Mouse (Mus musculus) MEL (cell line): ENCODE measurements around the gene Ppp1r32. TPM values are rescaled to one million over a fixed set of nuclear protein-coding genes. Genes with fewer than 3 reads are reported as not detected.

ENCODE experiments used
- DNase-seq: peaks from one replicate; pipeline ENCODE4 v3.0.0; 2011; ENCODE audit warnings: low read depth, low spot score
- H3K27ac ChIP-seq: 2 replicates; pipeline ENCODE4 v1.5.1; 2012; ENCODE audit warnings: low read depth, mild to moderate bottlenecking, control low read depth, low read length, moderate library complexity; ENCODE audit not compliant: control insufficient read depth
- H3K27me3 ChIP-seq, 2 experiments: fragments of 150-350 bp in 1 of 2; sonication (generic) in 1 of 2; 2 replicates each; pipeline ENCODE4 v1.6.1; 2012; ENCODE audit warnings: low read length in 2 of 2, mild to moderate bottlenecking in 2 of 2, improper control_type of control experiment in 1 of 2, moderate library complexity in 1 of 2; ENCODE audit not compliant: insufficient read depth in 2 of 2, control insufficient read depth in 1 of 2
- H3K36me3 ChIP-seq, 2 experiments: 2 replicates each; pipeline ENCODE4 v1.6.1; 2012 to 2014; ENCODE audit warnings: low read length in 2 of 2, improper control_type of control experiment in 1 of 2, inconsistent platforms in 1 of 2, mild to moderate bottlenecking in 1 of 2; ENCODE audit not compliant: insufficient read depth in 2 of 2, control insufficient read depth in 1 of 2
- H3K4me1 ChIP-seq, 2 experiments: fragments of 150-350 bp in 1 of 2; sonication (generic) in 1 of 2; 2 replicates each; pipeline ENCODE4 v1.6.1; 2012; ENCODE audit warnings: low read length in 2 of 2, improper control_type of control experiment in 1 of 2, mild to moderate bottlenecking in 1 of 2; ENCODE audit not compliant: insufficient read depth in 2 of 2, control insufficient read depth in 1 of 2
- H3K4me3 ChIP-seq, 2 experiments: fragments of 150-350 bp in 1 of 2; sonication (generic) in 1 of 2; 2 replicates each; pipeline ENCODE4 v1.5.1; 2012; ENCODE audit warnings: low read depth in 2 of 2, low read length in 2 of 2, mild to moderate bottlenecking in 2 of 2, moderate library complexity in 2 of 2, control low read depth in 1 of 2, improper control_type of control experiment in 1 of 2; ENCODE audit not compliant: control insufficient read depth in 1 of 2, insufficient read depth in 1 of 2
- H3K79me2 ChIP-seq: 2 replicates; pipeline ENCODE4 v1.6.1; 2012; ENCODE audit warnings: mild to moderate bottlenecking, low read length, moderate library complexity; ENCODE audit not compliant: control insufficient read depth, poor library complexity, insufficient read depth
- H3K9ac ChIP-seq: 2 replicates; pipeline ENCODE4 v1.6.1; 2012; ENCODE audit warnings: low read depth, mild to moderate bottlenecking, control low read depth, low read length, moderate library complexity; ENCODE audit not compliant: control insufficient read depth, poor library complexity, severe bottlenecking
- H3K9me3 ChIP-seq: fragments of 150-350 bp; sonication (generic); replicated peaks from 2 replicates; pipeline ENCODE4 v1.6.1; 2012; ENCODE audit warnings: mild to moderate bottlenecking, low read length, improper control_type of control experiment, moderate library complexity; ENCODE audit not compliant: insufficient read depth
- BHLHE40 ChIP-seq: IDR thresholded peaks from 2 replicates; pipeline ENCODE4 v1.6.1; 2012; ENCODE audit warnings: low read depth, mild to moderate bottlenecking, inconsistent platforms, low read length, improper control_type of control experiment, borderline replicate concordance
- CTCF ChIP-seq, 3 experiments: IDR thresholded peaks in 2 of 3; conservative IDR thresholded peaks in 1 of 3; 2 replicates each; pipeline ENCODE4 v1.5.1; 2011 to 2012; ENCODE audit warnings: low read length in 3 of 3, low read depth in 2 of 3, mild to moderate bottlenecking in 2 of 3, improper control_type of control experiment in 1 of 3, inconsistent platforms in 1 of 3, mixed read lengths in 1 of 3, moderate library complexity in 1 of 3; ENCODE audit not compliant: control insufficient read depth in 1 of 3, insufficient read depth in 1 of 3, poor library complexity in 1 of 3, severe bottlenecking in 1 of 3
- E2F4 ChIP-seq: IDR thresholded peaks from 2 replicates; pipeline ENCODE4 v1.6.1; 2011; ENCODE audit warnings: low read depth, low read length, improper control_type of control experiment, borderline replicate concordance
- EP300 ChIP-seq, 2 experiments: IDR thresholded peaks; 2 replicates each; pipeline ENCODE4 v1.6.1; 2011; ENCODE audit warnings: improper control_type of control experiment in 2 of 2, low read length in 2 of 2, low read depth in 1 of 2, mild to moderate bottlenecking in 1 of 2
- ETS1 ChIP-seq: IDR thresholded peaks from 2 replicates; pipeline ENCODE4 v1.6.1; 2012; ENCODE audit warnings: low read depth, mild to moderate bottlenecking, inconsistent platforms, low read length, improper control_type of control experiment, moderate library complexity
- GABPA ChIP-seq: IDR thresholded peaks from 2 replicates; pipeline ENCODE4 v1.6.1; 2012; ENCODE audit warnings: low read depth, mild to moderate bottlenecking, inconsistent platforms, low read length, improper control_type of control experiment, moderate library complexity
- GATA1 ChIP-seq: IDR thresholded peaks from 2 replicates; pipeline ENCODE4 v1.6.1; 2011; ENCODE audit warnings: low read depth, low read length, improper control_type of control experiment
- JUND ChIP-seq: IDR thresholded peaks from 2 replicates; pipeline ENCODE4 v1.6.1; 2011; ENCODE audit warnings: low read depth, mild to moderate bottlenecking, improper control_type of control experiment, low read length
- KAT2A ChIP-seq: conservative IDR thresholded peaks from 2 replicates; pipeline ENCODE4 v1.6.1; 2012; ENCODE audit warnings: low read depth, low read length, improper control_type of control experiment, inconsistent platforms
- MAFK ChIP-seq: IDR thresholded peaks from 2 replicates; pipeline ENCODE4 v1.6.1; 2011; ENCODE audit warnings: low read depth, mild to moderate bottlenecking, low read length, improper control_type of control experiment, borderline replicate concordance
- MAX ChIP-seq: IDR thresholded peaks from 2 replicates; pipeline ENCODE4 v1.6.1; 2011; ENCODE audit warnings: low read length, improper control_type of control experiment
- MAZ ChIP-seq: IDR thresholded peaks from 2 replicates; pipeline ENCODE4 v1.6.1; 2012; ENCODE audit warnings: low read depth, mild to moderate bottlenecking, inconsistent platforms, low read length, improper control_type of control experiment
- MYB ChIP-seq: IDR thresholded peaks from 2 replicates; pipeline ENCODE4 v1.6.1; 2011; ENCODE audit warnings: mild to moderate bottlenecking, low read depth, low read length, improper control_type of control experiment
- NELFE ChIP-seq: IDR thresholded peaks from 2 replicates; pipeline ENCODE4 v1.6.1; 2011; ENCODE audit warnings: low read depth, low read length, improper control_type of control experiment
- NRF1 ChIP-seq: IDR thresholded peaks from 2 replicates; pipeline ENCODE4 v1.6.1; 2014; ENCODE audit warnings: low read depth, mild to moderate bottlenecking, inconsistent platforms, low read length, improper control_type of control experiment, moderate library complexity; ENCODE audit not compliant: poor library complexity, insufficient read depth, severe bottlenecking
- POLR2AphosphoS2 ChIP-seq: IDR thresholded peaks from 2 replicates; pipeline ENCODE4 v1.6.1; 2011; ENCODE audit warnings: low read length, improper control_type of control experiment
- POLR2AphosphoS5 ChIP-seq: IDR thresholded peaks from 2 replicates; pipeline ENCODE4 v1.6.1; 2012; ENCODE audit warnings: low read depth, borderline replicate concordance, mild to moderate bottlenecking, inconsistent platforms, low read length, moderate library complexity, mixed read lengths
- SIN3A ChIP-seq: IDR thresholded peaks from 2 replicates; pipeline ENCODE4 v1.6.1; 2012; ENCODE audit warnings: low read length, improper control_type of control experiment, inconsistent platforms
- TAL1 ChIP-seq: IDR thresholded peaks from 2 replicates; pipeline ENCODE4 v1.6.1; 2012; ENCODE audit warnings: mild to moderate bottlenecking, inconsistent platforms, low read length, moderate library complexity, mixed read lengths
- ZC3H11A ChIP-seq: IDR thresholded peaks from 2 replicates; pipeline ENCODE4 v1.6.1; 2012; ENCODE audit warnings: low read depth, mild to moderate bottlenecking, inconsistent platforms, low read length, improper control_type of control experiment
- ZMIZ1 ChIP-seq: IDR thresholded peaks from 2 replicates; pipeline ENCODE4 v1.6.1; 2012; ENCODE audit warnings: low read depth, mild to moderate bottlenecking, inconsistent platforms, low read length, improper control_type of control experiment, moderate library complexity
- ZNF384 ChIP-seq: IDR thresholded peaks from 2 replicates; pipeline ENCODE4 v1.6.1; 2012; ENCODE audit warnings: low read depth, mild to moderate bottlenecking, inconsistent platforms, low read length, improper control_type of control experiment
- polyA plus RNA-seq, 2 experiments: library from polyadenylated mRNA; stranded (reverse) in 1 of 2; unstranded in 1 of 2; fragments of >175 nt in 1 of 2; fragments of >200 nt in 1 of 2; gene quantifications; 2 replicates each; pipeline versions ENCODE4 v1.2.1 to v1.2.4; 2012; ENCODE audit warnings: low replicate concordance in 2 of 2, low read depth in 1 of 2; ENCODE audit not compliant: insufficient read length in 2 of 2, insufficient read depth in 1 of 2, missing spikeins in 1 of 2
- total RNA-seq: library from RNA; depleted of rRNA; stranded (reverse); fragments of 300-350 nt; gene quantifications from 2 replicates; pipeline ENCODE4 v1.2.3, GENCODE M21; 2012

The Ppp1r32 gene
- total and polyA plus RNA-seq, 3 experiments, result 0.19 to 0.57 TPM; not detected in 1

DNA sequence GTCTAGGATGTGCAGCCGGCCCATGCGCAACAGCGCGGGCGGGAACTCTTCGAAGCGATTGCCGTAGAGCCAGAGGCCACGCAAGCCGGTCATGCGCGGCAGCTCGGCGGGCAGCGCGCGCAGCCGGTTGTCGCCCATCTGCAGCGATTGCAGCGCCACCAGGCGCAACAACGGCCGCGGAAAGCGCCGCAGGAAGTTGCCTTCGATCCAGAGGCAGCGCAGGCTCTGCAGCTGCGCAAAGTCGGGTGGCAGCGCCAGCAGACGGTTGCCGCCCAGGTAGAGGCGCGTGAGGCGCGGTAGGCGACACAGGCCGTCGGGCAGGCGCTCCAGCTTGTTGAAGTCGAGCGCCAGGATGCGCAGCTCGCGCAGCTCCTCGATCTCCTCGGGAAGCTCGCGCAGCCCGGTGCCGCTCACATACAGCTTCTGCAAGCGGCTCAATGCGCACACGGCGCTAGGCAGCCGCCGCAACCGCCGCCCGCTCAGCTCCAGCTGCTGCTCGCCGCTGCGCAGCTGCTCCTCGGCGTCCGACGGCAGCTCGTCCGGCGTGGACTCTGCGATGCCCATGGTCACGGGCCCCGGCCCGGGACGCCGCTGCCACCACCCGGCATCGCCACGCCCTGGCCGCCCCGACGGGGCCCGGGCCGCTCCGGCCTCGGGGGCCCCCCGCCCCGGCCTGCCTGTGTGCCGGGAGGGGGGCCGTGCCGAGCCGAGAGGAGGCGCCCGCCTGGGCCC is 25.8 kb downstream of the Ppp1r32 start, which contains the start of gene Lrrc10b:
Gene Lrrc10b (minus strand): TSS at position 722 of the 732 bp plus-strand sequence.
- DNase-seq, result no peak
- Histone ChIP-seq H3K9me3 (no peaks in the 10 kb centered on the region), H3K4me1 (no peaks in the 10 kb centered on the region), H3K4me3 (no peak within 1 kb of the TSS), H3K36me3 (no peaks in the 10 kb centered on the region), H3K27me3 (no peaks in the 10 kb centered on the region; a peak in 2 of 4 replicates), H3K9ac (no peak within 1 kb of the TSS), H3K27ac (no peak within 1 kb of the TSS)
- TF ChIP-seq MAZ, result no peak
- TF ChIP-seq NELFE, result no peak
- no peak for TF ChIP-seq BHLHE40
- TF ChIP-seq, all 39 proteins: peak for 0
- H3K79me2 ChIP-seq, result no peaks in the 10 kb centered on the region

DNA sequence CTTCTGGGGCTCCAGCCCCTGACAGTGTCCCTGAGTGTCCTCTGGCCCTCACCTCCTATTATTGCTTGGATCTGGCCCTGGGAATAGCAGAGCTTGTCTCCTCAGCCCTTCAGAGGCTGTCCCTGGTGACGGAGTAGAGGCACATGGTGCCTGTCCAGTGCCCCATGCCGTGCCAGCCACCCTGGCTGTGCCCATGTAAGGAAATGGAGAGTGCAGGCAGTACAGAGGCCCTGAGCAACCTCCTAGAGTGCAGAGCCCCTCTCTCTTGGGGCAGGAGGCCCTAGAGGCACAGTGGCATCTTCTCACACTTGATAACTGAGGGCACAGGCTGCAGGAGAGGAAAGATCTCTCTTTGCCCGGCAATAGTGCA is 27.3 kb downstream of the Ppp1r32 start:
- no peak overlapping the region for H3K27ac ChIP-seq
- H3K4me1 ChIP-seq, result no peaks in the 10 kb centered on the region
- no peaks in the 10 kb centered on the region for H3K9me3 ChIP-seq
- DNase-seq, result no peak
- TF ChIP-seq MAX (no peak), POLR2AphosphoS2 (no peak), TAL1 (no peak), ZMIZ1 (no peak), E2F4 (no peak), MYB (no peak), GABPA (no peak), JUND (no peak), ZNF384 (no peak), BHLHE40 (no peak), ZC3H11A (no peak), SIN3A (no peak), ETS1 (no peak), CTCF (IDR thresholded peaks at IDR 0.05 in 2 of 3, conservative IDR thresholded peaks at IDR 0.05 in 1 of 3; ENCODE audit: control insufficient read depth in 1 of 3, insufficient read depth in 1 of 3, low read depth in 2 of 3, low read length in 3 of 3, poor library complexity in 1 of 3, severe bottlenecking in 1 of 3) (no peak), MAFK (no peak), KAT2A (no peak), EP300 (IDR thresholded peaks at IDR 0.05; ENCODE audit: low read depth in 1 of 2, low read length in 2 of 2) (no peak), GATA1 (no peak), POLR2AphosphoS5 (no peak), NRF1 (no peak)
- H3K27me3 ChIP-seq, result no peaks in the 10 kb centered on the region; a peak in 2 of 4 replicates
- H3K79me2 ChIP-seq, result no peaks in the 10 kb centered on the region
- no peaks in the 10 kb centered on the region for H3K36me3 ChIP-seq
- no peak overlapping the region for H3K9ac ChIP-seq
- H3K4me3 ChIP-seq, result no peak overlapping the region
